Mouse (Mus musculus) 416B (cell line): Measurements from ENCODE around the gene E2f3.

Experiments used
- DNase-seq: peaks from one replicate; pipeline ENCODE4 v3.0.0; 2011; ENCODE audit warnings: low read depth

E2f3 gene

GRCm38 (mm10) chr13:29985855-29986755 is at the start of gene E2f3:
Gene E2f3 (minus strand): TSS chr13:29986063.
- DNase-seq, result peak; percentile 100

- no peak for DNase-seq
Observed at GRCm38 (mm10) chr13:30034540-30034939, 48.7 kb upstream of the E2f3 start.

GRCm38 (mm10) chr13:30031684-30032335 is 45.9 kb upstream of the E2f3 start:
- DNase-seq, result no peak

- no peak for DNase-seq
Observed at GRCm38 (mm10) chr13:30027841-30028240, 42.0 kb upstream of the E2f3 start.

- DNase-seq, result no peak
Observed at GRCm38 (mm10) chr13:30022487-30022886, 36.6 kb upstream of the E2f3 start.

- DNase-seq, result no peak
Observed at GRCm38 (mm10) chr13:30018573-30018972, 32.7 kb upstream of the E2f3 start.

GRCm38 (mm10) chr13:30017611-30018010 is 31.7 kb upstream of the E2f3 start:
- no peak for DNase-seq

- DNase-seq, result no peak
Observed at GRCm38 (mm10) chr13:30014576-30014975, 28.7 kb upstream of the E2f3 start.

GRCm38 (mm10) chr13:30012226-30012625 is 26.4 kb upstream of the E2f3 start:
- no peak for DNase-seq

- DNase-seq, result no peak
Observed at GRCm38 (mm10) chr13:30008738-30009137, 22.9 kb upstream of the E2f3 start.

GRCm38 (mm10) chr13:30005422-30005821 is 19.6 kb upstream of the E2f3 start:
- no peak for DNase-seq

- DNase-seq, result peak; percentile 35
Observed at GRCm38 (mm10) chr13:30004849-30005248, 19.0 kb upstream of the E2f3 start.

GRCm38 (mm10) chr13:30003169-30003568 is 17.3 kb upstream of the E2f3 start:
- DNase-seq, result peak; percentile 81

- peak; percentile 15 for DNase-seq
Observed at GRCm38 (mm10) chr13:30001041-30001440, 15.2 kb upstream of the E2f3 start.

GRCm38 (mm10) chr13:29987956-29988355 is 2.1 kb upstream of the E2f3 start:
- DNase-seq, result no peak

GRCm38 (mm10) chr13:29986756-29987120 is 875 bp upstream of the E2f3 start:
- DNase-seq, result no peak

- no peak for DNase-seq
Observed at GRCm38 (mm10) chr13:29985101-29985854, 585 bp downstream of the E2f3 start.

- DNase-seq, result peak; percentile 89
Observed at GRCm38 (mm10) chr13:29984286-29985100, 1.4 kb downstream of the E2f3 start.

- peak; percentile 59 for DNase-seq
Observed at GRCm38 (mm10) chr13:29983523-29984191, 2.2 kb downstream of the E2f3 start.

- DNase-seq, result peak; percentile 58
Observed at GRCm38 (mm10) chr13:29983037-29983436, 2.8 kb downstream of the E2f3 start.

- no peak for DNase-seq
Observed at GRCm38 (mm10) chr13:29982400-29982799, 3.5 kb downstream of the E2f3 start.
